Mouse (Mus musculus): ENCODE data around the gene Tfap2b. TPM values are rescaled to one million over a fixed set of nuclear protein-coding genes. Genes with fewer than 3 reads are reported as not detected.

Gene Tfap2b
- polyA plus RNA-seq, 1 experiment = not detected

- H3K4me3 ChIP-seq (ENCODE audit: low read depth, low read length) = no peak overlapping the region
- TF ChIP-seq CTCF (IDR thresholded peaks at IDR 0.05; ENCODE audit: extremely low read depth, insufficient read length, insufficient replicate concordance, low read depth, low read length) (no peak), POLR2A (IDR thresholded peaks at IDR 0.05; ENCODE audit: low read depth, low read length) (no peak)
- WGBS = 2% methylated on average over 7 of the region's 7 CpGs
- peaks cover 6% of the 10 kb centered on the region; the same call in 1 of the 2 replicates for H3K27me3 ChIP-seq (ENCODE audit: control insufficient read depth, insufficient read depth, low read length)
- no peaks in the 10 kb centered on the region for H3K36me3 ChIP-seq (ENCODE audit: control insufficient read depth, insufficient read depth, low read length)
- H3K27ac ChIP-seq (ENCODE audit: insufficient read depth, low read depth, low read length) = no peak overlapping the region
- no peaks in the 10 kb centered on the region for H3K4me1 ChIP-seq (ENCODE audit: control insufficient read depth, insufficient read depth, insufficient read length, low read length)
Observed at GRCm38 (mm10) chr1:19218221-19218620, 9.5 kb downstream of the Tfap2b start.

GRCm38 (mm10) chr1:19219381-19219780, 10.7 kb downstream of the Tfap2b start:
- Histone ChIP-seq H3K36me3 (ENCODE audit: control insufficient read depth, insufficient read depth, low read length) (no peaks in the 10 kb centered on the region), H3K27ac (ENCODE audit: insufficient read depth, low read depth, low read length) (no peak overlapping the region), H3K4me1 (ENCODE audit: control insufficient read depth, insufficient read depth, insufficient read length, low read length) (no peaks in the 10 kb centered on the region), H3K27me3 (ENCODE audit: control insufficient read depth, insufficient read depth, low read length) (0 out of 2 replicates have a peak, but pooled peaks cover under 1% of the 10 kb centered on the region), H3K4me3 (ENCODE audit: low read depth, low read length) (no peak overlapping the region)
- TF ChIP-seq CTCF (IDR thresholded peaks at IDR 0.05; ENCODE audit: extremely low read depth, insufficient read length, insufficient replicate concordance, low read depth, low read length) (no peak), POLR2A (IDR thresholded peaks at IDR 0.05; ENCODE audit: low read depth, low read length) (no peak)

DNA sequence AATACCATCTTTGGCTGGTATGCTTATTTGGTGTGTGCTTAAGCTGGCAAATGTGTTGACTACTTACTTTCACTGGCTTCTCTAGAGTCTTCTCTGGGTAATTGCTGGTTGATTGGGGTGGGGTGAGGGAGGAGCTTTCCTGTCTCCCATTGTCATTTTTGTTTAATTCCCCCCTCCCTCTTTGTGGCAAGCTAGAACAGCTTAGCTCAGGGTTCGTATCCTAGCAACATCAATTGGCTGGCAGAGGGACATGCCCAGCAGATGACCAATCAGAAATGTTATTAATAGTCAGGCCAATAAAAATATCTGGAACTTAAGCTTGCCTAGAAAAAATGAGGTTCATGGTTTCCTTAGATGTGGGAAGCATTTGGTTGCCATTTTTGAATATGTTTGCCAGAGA, 11.8 kb downstream of the Tfap2b start:
- no peaks in the 10 kb centered on the region for H3K4me1 ChIP-seq (ENCODE audit: control insufficient read depth, insufficient read depth, insufficient read length, low read length)
- H3K4me3 ChIP-seq (ENCODE audit: low read depth, low read length) = no peak overlapping the region
- no peak overlapping the region for H3K27ac ChIP-seq (ENCODE audit: insufficient read depth, low read depth, low read length)
- whole genome bisulfite sequencing = 3% methylated on average over 1 of the region's 1 CpGs
- no peaks in the 10 kb centered on the region for H3K36me3 ChIP-seq (ENCODE audit: control insufficient read depth, insufficient read depth, low read length)
- no peaks in the 10 kb centered on the region for H3K27me3 ChIP-seq (ENCODE audit: control insufficient read depth, insufficient read depth, low read length)
- TF ChIP-seq POLR2A (IDR thresholded peaks at IDR 0.05; ENCODE audit: low read depth, low read length) = no peak
- TF ChIP-seq CTCF (IDR thresholded peaks at IDR 0.05; ENCODE audit: extremely low read depth, insufficient read length, insufficient replicate concordance, low read depth, low read length) = no peak

GRCm38 (mm10) chr1:19221601-19222000, 12.9 kb downstream of the Tfap2b start:
- Histone ChIP-seq H3K4me3 (ENCODE audit: low read depth, low read length) (no peak overlapping the region), H3K4me1 (ENCODE audit: control insufficient read depth, insufficient read depth, insufficient read length, low read length) (no peaks in the 10 kb centered on the region), H3K27me3 (ENCODE audit: control insufficient read depth, insufficient read depth, low read length) (no peaks in the 10 kb centered on the region), H3K27ac (ENCODE audit: insufficient read depth, low read depth, low read length) (no peak overlapping the region), H3K36me3 (ENCODE audit: control insufficient read depth, insufficient read depth, low read length) (no peaks in the 10 kb centered on the region)
- TF ChIP-seq CTCF (IDR thresholded peaks at IDR 0.05; ENCODE audit: extremely low read depth, insufficient read length, insufficient replicate concordance, low read depth, low read length) = no peak
- TF ChIP-seq POLR2A (IDR thresholded peaks at IDR 0.05; ENCODE audit: low read depth, low read length) = no peak
- WGBS = 4% methylated on average over 7 of the region's 7 CpGs

DNA sequence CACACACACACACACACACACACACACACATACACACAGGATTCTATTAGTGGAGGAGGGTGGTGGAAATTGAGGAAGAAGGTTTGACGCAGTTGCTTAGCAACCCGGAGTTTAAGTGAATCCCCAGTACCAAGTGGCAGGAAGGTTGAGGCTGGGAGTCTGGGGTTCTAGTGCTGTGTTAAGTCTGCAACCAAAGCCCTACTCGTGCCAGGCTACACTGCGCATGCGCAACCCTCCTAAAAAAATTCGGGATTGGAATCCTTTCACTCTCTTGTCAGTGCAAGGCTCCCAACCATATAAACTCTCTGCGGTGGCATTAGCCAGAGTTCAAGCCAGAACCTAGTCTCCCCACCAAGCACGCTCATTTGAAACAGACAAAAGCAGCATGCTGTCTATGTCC, 18.0 kb downstream of the Tfap2b start:
- no peaks in the 10 kb centered on the region; the same call in 1 of the 2 replicates for H3K27me3 ChIP-seq (ENCODE audit: control insufficient read depth, insufficient read depth, low read length)
- no peaks in the 10 kb centered on the region for H3K36me3 ChIP-seq (ENCODE audit: control insufficient read depth, insufficient read depth, low read length)
- H3K27ac ChIP-seq (ENCODE audit: insufficient read depth, low read depth, low read length) = no peak overlapping the region
- no peaks in the 10 kb centered on the region for H3K4me1 ChIP-seq (ENCODE audit: control insufficient read depth, insufficient read depth, insufficient read length, low read length)
- no peak for TF ChIP-seq CTCF (IDR thresholded peaks at IDR 0.05; ENCODE audit: extremely low read depth, insufficient read length, insufficient replicate concordance, low read depth, low read length)
- no peak for TF ChIP-seq POLR2A (IDR thresholded peaks at IDR 0.05; ENCODE audit: low read depth, low read length)
- H3K4me3 ChIP-seq (ENCODE audit: low read depth, low read length) = no peak overlapping the region
- WGBS = 4% methylated on average over 8 of the region's 8 CpGs

- no peaks in the 10 kb centered on the region for H3K36me3 ChIP-seq (ENCODE audit: control insufficient read depth, insufficient read depth, low read length)
Observed at GRCm38 (mm10) chr1:19230926-19231573, 22.3 kb downstream of the Tfap2b start.

DNA sequence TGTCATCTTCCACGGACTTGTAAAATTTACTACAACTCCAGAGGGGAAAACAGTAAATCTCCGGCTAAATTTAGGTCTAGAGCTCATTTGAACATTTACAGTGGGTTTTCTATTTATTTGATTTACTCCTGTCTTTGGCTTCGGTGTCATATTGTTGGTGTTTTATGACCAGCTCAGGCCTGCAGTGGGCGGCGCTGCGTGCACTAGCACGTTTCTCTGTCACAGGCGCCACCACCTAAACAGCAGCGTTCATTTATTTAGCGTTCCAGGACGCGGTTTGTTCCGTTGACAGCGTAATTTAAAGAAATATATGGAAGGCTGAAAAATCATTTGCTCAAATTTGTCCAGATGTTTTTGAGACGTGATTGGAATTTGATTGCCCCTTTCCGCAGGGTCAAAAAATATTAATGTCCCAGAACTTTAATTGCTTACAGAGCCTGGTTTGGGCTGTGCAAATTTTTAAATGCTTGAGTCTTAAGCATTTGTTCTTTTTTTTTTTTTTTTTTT, 22.9 kb downstream of the Tfap2b start:
- TF ChIP-seq POLR2A (IDR thresholded peaks at IDR 0.05; ENCODE audit: low read depth, low read length) = no peak
- TF ChIP-seq CTCF (IDR thresholded peaks at IDR 0.05; ENCODE audit: extremely low read depth, insufficient read length, insufficient replicate concordance, low read depth, low read length) = no peak
- Histone ChIP-seq H3K4me1 (ENCODE audit: control insufficient read depth, insufficient read depth, insufficient read length, low read length) (no peaks in the 10 kb centered on the region), H3K27ac (ENCODE audit: insufficient read depth, low read depth, low read length) (no peak overlapping the region), H3K27me3 (ENCODE audit: control insufficient read depth, insufficient read depth, low read length) (peaks cover 3% of the 10 kb centered on the region), H3K4me3 (ENCODE audit: low read depth, low read length) (no peak overlapping the region), H3K36me3 (ENCODE audit: control insufficient read depth, insufficient read depth, low read length) (no peaks in the 10 kb centered on the region)
- whole genome bisulfite sequencing = 6% methylated on average over 16 of the region's 16 CpGs

More at GRCm38 (mm10) chr1:19230926-19231573, 22.3 kb downstream of the Tfap2b start:
- Histone ChIP-seq H3K4me3 (ENCODE audit: low read depth, low read length) (no peak overlapping the region), H3K27me3 (ENCODE audit: control insufficient read depth, insufficient read depth, low read length) (peaks cover 3% of the 10 kb centered on the region), H3K4me1 (ENCODE audit: control insufficient read depth, insufficient read depth, insufficient read length, low read length) (no peaks in the 10 kb centered on the region), H3K27ac (ENCODE audit: insufficient read depth, low read depth, low read length) (no peak overlapping the region)
- TF ChIP-seq POLR2A (IDR thresholded peaks at IDR 0.05; ENCODE audit: low read depth, low read length) = no peak
- no peak for TF ChIP-seq CTCF (IDR thresholded peaks at IDR 0.05; ENCODE audit: extremely low read depth, insufficient read length, insufficient replicate concordance, low read depth, low read length)
- WGBS = 3% methylated on average over 16 of the region's 16 CpGs

Measured in small intestine, adult 2 months (tissue).